Mouse (Mus musculus) kidney, adult 2 months (tissue): Measurements from ENCODE around the gene Etv5. TPM values are rescaled to one million over a fixed set of nuclear protein-coding genes. Genes with fewer than 3 reads are reported as not detected.

ENCODE experiments used
- DNase-seq: peaks from one replicate; pipeline ENCODE4 v3.0.0; 2021
- H3K27ac ChIP-seq: fragments of 200-500 bp; 2 replicates; pipeline ENCODE4 v1.5.1; 2012; ENCODE audit warnings: low read depth, low read length, control low read depth, inconsistent platforms; ENCODE audit not compliant: insufficient read depth
- H3K27me3 ChIP-seq: fragments of 200-500 bp; replicated peaks from 2 replicates; pipeline ENCODE4 v1.6.1; 2012; ENCODE audit warnings: mild to moderate bottlenecking, moderate library complexity, low read length, inconsistent platforms; ENCODE audit not compliant: control insufficient read depth, insufficient read depth
- H3K36me3 ChIP-seq: fragments of 200-500 bp; 2 replicates; pipeline ENCODE4 v1.6.1; 2012; ENCODE audit warnings: mild to moderate bottlenecking, moderate library complexity, low read length, inconsistent platforms; ENCODE audit not compliant: control insufficient read depth, insufficient read depth
- H3K4me1 ChIP-seq: fragments of 200-500 bp; 2 replicates; pipeline ENCODE4 v1.6.1; 2011; ENCODE audit warnings: low read length; ENCODE audit not compliant: control insufficient read depth, insufficient read depth
- H3K4me3 ChIP-seq: fragments of 200-500 bp; 2 replicates; pipeline ENCODE4 v1.5.1; 2011; ENCODE audit warnings: mild to moderate bottlenecking, low read depth, low read length, control low read depth; ENCODE audit not compliant: insufficient read depth
- CTCF ChIP-seq: fragments of 200-500 bp; conservative IDR thresholded peaks from 2 replicates; pipeline ENCODE4 v1.5.1; 2011; ENCODE audit warnings: low read depth, mild to moderate bottlenecking, control low read depth, low read length, moderate library complexity, mixed read lengths; ENCODE audit not compliant: insufficient read depth, insufficient read length
- POLR2A ChIP-seq: fragments of 200-500 bp; IDR thresholded peaks from one replicate; pipeline ENCODE4 v1.6.1; 2011; ENCODE audit warnings: low read depth, low read length, control low read depth
- WGBS: fragments of 180-500 bp; shearing (Covaris S2); methylation state at CpG from one replicate; pipeline ENCODE4 v1.1.7; 2018; 5-methylcytosine and 5-hydroxymethylcytosine counted together
- polyA plus RNA-seq: library from polyadenylated mRNA; depleted of rRNA; stranded (reverse); fragments of >200 nt; gene quantifications from 2 replicates; pipeline ENCODE4 v1.2.3, GENCODE M21; 2012

Gene Etv5
- polyA plus RNA-seq, 1 experiment, result 19.7 TPM

DNA sequence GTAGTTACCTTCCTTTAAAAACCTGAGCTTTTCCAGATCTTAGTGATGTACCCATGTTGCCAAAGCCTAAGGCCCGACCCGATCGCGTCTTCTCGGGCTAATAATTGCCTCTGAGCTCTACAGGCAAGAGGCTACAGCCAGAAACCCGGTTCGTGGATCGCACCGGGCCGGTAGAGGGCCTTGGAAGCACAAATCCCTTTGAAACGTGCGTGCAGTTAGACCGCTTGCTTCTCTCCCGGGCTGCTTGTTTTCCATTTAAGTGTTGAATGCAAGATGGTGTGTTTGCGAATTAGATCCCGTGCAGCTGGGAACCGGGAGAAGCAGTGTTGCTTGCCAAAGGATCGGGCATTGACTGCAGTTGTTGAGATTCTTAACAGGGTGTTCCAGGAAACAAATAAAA is 750 bp upstream of the Etv5 start:
- Histone ChIP-seq H3K27me3 (no peaks in the 10 kb centered on the region), H3K4me3 (peak overlapping the region; percentile 61), H3K4me1 (peaks cover 7% of the 10 kb centered on the region; the same call in 1 of the 2 replicates), H3K36me3 (no peaks in the 10 kb centered on the region), H3K27ac (peak overlapping the region; percentile 63; the same call in 1 of the 2 replicates)
- under 1% methylated on average over 18 of the region's 18 CpGs for WGBS
- peak; percentile 40 for TF ChIP-seq CTCF
- TF ChIP-seq POLR2A, result no peak
- DNase-seq, result peak; percentile 84

DNA sequence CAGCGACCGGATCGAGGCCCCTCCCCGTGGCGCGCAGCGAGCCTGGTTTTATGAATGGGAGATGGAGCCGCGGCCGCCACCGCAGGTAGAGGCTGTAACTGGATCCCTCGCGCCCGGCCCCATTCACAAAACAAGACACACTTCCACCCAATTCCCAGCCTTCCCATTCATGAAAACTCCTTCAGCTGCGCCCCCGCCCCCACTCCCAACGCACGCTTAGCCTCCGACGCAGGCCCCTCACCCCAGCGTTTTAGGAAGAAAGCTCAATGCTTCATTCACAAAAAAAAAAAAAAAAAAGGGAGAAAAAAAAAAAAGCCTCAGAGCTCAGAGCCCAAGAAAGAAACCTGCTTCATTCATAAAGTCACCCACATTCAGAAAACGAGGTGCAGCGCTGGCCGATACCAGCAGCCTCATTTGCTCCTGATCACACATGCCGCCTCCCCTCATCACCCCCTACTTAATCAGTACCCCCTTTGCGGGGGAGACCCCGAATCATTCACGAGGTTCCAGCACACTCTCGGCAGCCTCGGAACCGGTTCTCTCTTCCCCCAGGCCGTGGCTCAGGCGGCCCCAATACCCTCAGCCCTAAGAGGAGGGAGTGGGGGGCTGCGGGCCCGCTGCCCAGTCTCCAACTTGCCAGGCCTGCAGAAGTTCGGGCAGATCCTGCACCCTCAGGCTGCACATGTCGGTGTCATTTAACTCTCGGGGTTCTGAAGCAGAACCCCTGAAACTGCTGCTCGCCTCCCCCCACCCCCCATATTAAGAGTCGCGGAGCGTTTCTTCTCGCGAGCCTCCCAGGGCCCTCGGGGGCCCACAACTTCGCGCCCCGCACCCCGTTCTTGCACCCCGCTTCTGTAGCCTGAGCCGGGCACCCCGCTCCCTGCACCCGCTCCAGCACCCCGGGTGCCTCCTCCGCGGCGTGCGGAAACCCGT is 812 bp downstream of the Etv5 start:
- WGBS, result 1% methylated on average over 59 of the region's 59 CpGs
- H3K27ac ChIP-seq, result no peak overlapping the region
- H3K4me1 ChIP-seq, result peaks cover 7% of the 10 kb centered on the region; the same call in 1 of the 2 replicates
- peak overlapping the region; percentile 74 for H3K4me3 ChIP-seq
- no peak for TF ChIP-seq CTCF
- TF ChIP-seq POLR2A, result no peak
- H3K27me3 ChIP-seq, result no peaks in the 10 kb centered on the region
- H3K36me3 ChIP-seq, result no peaks in the 10 kb centered on the region
- peak; percentile 80 for DNase-seq

DNA sequence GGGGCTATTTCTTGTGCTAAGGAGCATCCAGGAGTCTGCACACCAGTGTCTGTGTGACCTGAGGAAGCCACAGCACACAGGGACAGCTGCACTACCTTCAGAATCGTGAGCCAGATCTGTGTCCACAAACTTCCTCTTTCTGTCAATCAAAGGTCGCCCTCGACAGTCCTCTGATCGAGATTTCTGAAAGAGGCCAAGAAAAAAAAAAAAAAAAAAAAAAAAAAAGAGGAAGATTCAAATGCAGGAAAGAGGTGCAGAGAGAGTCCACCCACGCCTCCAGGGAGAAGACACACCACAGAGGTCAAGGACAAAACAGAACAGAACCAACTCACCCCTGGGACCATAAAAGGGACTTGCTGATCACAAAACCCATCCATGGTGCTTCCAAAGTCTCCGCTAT is 3.4 kb downstream of the Etv5 start:
- H3K4me3 ChIP-seq, result no peak overlapping the region
- H3K27ac ChIP-seq, result no peak overlapping the region
- peaks cover 7% of the 10 kb centered on the region; the same call in 1 of the 2 replicates for H3K4me1 ChIP-seq
- 62% methylated on average over 6 of the region's 6 CpGs for WGBS
- DNase-seq, result no peak
- no peaks in the 10 kb centered on the region for H3K27me3 ChIP-seq
- TF ChIP-seq CTCF (no peak), POLR2A (no peak)
- no peaks in the 10 kb centered on the region for H3K36me3 ChIP-seq

DNA sequence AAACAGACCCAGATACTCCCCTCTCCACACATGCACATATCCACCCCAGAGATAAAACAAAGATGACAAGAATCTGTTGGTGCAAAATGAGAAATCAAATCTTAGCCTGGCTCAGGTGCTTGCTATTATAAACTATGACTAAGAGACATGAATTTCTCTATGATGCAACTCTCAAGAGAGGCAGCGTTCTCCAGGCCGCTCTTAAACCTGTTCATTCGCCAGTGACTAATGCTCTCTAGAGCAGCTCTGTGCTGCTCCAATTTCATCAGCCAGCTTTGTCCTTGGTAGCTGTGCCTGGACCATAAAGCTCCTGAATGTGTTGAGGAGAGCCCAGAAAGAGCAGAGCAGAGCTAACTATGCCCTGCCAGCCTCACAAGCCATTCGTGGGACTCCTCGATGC is 5.0 kb downstream of the Etv5 start:
- H3K36me3 ChIP-seq, result no peaks in the 10 kb centered on the region
- 0 out of 2 replicates have a peak, but pooled peaks cover under 1% of the 10 kb centered on the region for H3K4me1 ChIP-seq
- no peak overlapping the region for H3K4me3 ChIP-seq
- no peak for DNase-seq
- 77% methylated on average over 5 of the region's 5 CpGs for WGBS
- H3K27ac ChIP-seq, result no peak overlapping the region
- TF ChIP-seq CTCF (no peak), POLR2A (no peak)
- H3K27me3 ChIP-seq, result no peaks in the 10 kb centered on the region

DNA sequence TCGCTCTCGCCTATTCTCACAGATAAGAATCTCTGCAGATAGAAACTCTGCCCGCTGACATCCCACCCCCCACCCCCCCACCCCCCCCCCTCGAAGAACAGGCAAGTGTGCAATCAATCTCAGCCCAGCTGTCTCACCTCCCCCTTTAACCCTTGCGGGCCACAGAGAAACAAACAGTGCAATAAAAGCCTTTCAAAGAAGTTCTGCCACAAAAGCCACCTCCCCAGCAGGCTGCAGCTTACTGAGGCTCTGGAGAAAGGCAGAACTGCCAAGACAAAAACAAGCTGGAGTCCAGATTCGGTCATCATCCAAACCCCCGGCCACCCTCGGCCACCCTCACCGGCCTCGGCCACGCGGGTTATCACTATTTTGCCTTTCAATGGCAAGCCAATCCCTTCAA is 5.6 kb downstream of the Etv5 start:
- H3K27ac ChIP-seq, result no peak overlapping the region
- no peak overlapping the region for H3K4me3 ChIP-seq
- WGBS, result 51% methylated on average over 12 of the region's 12 CpGs
- no peak for DNase-seq
- H3K4me1 ChIP-seq, result 0 out of 2 replicates have a peak, but pooled peaks cover 3% of the 10 kb centered on the region
- H3K36me3 ChIP-seq, result no peaks in the 10 kb centered on the region
- H3K27me3 ChIP-seq, result no peaks in the 10 kb centered on the region
- TF ChIP-seq POLR2A (no peak), CTCF (no peak)

DNA sequence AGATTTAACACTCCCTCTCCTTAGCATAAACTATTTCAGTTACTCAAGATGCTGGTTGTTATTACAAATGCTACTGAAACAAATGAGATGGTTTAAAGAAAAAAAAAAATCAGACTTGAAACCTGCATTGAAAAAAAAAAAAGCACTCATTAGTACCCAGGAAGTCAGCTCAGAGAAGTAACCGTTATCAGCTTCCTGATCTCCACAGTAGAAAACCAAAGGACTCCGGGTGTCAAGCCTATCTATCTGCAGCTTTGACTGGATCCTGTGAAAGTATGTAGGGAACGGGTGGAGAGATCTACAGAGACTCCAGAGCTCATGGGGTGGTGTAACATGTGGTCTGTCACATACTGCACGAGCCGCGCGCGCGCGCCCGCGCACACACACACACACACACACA is 7.7 kb downstream of the Etv5 start:
- DNase-seq, result no peak
- TF ChIP-seq POLR2A (no peak), CTCF (no peak)
- Histone ChIP-seq H3K27me3 (no peaks in the 10 kb centered on the region), H3K4me3 (no peak overlapping the region), H3K36me3 (no peaks in the 10 kb centered on the region), H3K27ac (no peak overlapping the region), H3K4me1 (peaks cover 7% of the 10 kb centered on the region; the same call in 1 of the 2 replicates)
- 86% methylated on average over 12 of the region's 12 CpGs for WGBS

DNA sequence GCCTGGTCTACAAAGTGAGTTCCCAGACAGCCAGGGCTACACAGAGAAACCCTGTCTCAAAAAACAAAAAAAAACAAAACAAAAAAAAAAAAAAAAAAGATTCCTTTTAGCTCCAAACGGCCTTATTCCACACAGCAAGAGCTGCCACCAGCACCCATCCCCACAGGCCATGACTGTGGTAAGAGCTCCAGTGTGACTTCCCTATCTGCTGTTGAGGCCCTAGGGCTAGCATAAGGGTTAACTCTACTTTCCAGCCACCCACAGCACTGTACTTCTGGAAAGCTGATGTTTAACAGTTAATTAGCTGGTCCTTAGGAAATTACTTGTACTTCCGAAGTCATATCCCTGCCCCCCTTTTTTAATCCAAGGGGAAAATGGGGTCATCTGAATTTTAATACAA is 8.2 kb downstream of the Etv5 start:
- H3K4me3 ChIP-seq, result no peak overlapping the region
- 79% methylated on average over 2 of the region's 2 CpGs for WGBS
- peaks cover 7% of the 10 kb centered on the region; the same call in 1 of the 2 replicates for H3K4me1 ChIP-seq

More for the DNA sequence above, 8.2 kb downstream of the Etv5 start:
- Histone ChIP-seq H3K27ac (no peak overlapping the region), H3K36me3 (no peaks in the 10 kb centered on the region), H3K27me3 (no peaks in the 10 kb centered on the region)
- no peak for TF ChIP-seq POLR2A
- no peak for TF ChIP-seq CTCF
- no peak for DNase-seq
